Mouse (Mus musculus) layer of hippocampus, postnatal 36 days (tissue): ENCODE measurements around the gene Fpgt. TPM values are rescaled to one million over a fixed set of nuclear protein-coding genes. Genes with fewer than 3 reads are reported as not detected.

Experiments
- DNase-seq, 2 experiments: peaks; one replicate each; pipeline ENCODE4 v3.0.0; 2022
- total RNA-seq, 2 experiments: library from RNA; stranded (reverse); gene quantifications; 2 replicates each; pipeline ENCODE4 v1.2.3; 2021

Fpgt gene
- total RNA-seq = 10 to 100 TPM; 29.1 to 29.6 TPM

DNA sequence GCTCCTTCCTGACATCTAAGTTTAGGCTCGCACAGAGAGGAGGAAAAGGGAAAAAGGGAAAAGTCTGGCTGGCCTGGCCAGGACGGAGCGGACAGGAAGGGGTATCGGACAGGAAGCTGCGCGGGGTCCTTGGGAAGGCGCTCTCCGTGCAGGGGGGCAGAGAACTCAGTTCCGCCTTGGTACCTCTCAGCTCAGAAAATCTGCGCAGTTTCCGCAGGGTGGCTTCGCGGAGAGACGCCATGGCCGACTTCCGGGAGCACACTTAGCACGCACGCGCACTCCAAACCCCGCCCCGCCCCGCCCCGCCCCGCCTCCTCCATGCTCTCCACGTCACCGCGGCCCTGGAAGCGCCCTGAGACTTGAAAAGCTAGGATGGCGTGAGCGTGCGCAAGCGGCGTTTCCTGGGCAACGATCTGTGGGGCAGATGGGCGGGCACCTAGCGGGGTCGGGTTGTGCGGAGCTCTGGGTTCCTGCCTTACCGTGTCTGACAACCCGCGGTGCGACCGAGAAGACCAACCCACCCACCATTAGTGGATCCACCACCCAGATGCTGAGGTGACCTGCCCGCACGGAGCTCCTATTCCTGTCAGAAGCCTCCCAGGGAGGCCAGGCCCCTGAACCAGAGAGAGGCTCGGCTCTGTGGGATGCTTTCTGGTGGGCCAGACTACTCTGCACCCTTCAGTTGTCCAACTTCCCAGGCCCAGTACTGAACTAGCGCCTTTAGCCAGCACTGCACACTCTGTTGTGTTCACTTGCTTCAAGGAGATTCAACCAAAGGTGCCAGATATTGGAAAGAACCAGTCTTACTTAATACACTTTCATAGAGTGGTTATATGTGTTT is at the start of gene Fpgt, which contains the start of gene Lrriq3:
Gene Fpgt, minus strand, starts transcription at position 288 of the 841 bp plus-strand sequence.
Gene Lrriq3, plus strand, starts transcription at position 319 of the 841 bp plus-strand sequence.
- peak; percentile 88 to 89 for DNase-seq

DNA sequence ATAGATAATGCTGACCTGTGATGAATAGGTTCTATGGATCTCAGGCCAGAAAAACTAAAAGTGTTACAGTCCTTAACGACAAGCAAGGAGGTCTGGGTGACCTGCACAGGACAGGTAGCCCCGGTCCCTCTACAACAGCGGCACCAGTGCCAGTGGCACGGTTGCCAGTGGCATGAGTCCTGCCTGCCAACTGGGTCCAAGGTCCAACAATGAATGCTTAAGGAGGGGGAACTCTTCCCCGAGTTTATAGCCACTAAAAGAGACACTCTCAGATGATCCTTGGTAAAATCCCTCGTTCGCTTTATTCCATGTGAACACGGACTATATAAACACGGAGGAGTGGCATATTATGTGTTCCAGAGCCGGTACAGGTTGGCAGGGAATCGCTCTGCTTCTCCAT is 47.8 kb upstream of the Fpgt start:
- no peak for DNase-seq

DNA sequence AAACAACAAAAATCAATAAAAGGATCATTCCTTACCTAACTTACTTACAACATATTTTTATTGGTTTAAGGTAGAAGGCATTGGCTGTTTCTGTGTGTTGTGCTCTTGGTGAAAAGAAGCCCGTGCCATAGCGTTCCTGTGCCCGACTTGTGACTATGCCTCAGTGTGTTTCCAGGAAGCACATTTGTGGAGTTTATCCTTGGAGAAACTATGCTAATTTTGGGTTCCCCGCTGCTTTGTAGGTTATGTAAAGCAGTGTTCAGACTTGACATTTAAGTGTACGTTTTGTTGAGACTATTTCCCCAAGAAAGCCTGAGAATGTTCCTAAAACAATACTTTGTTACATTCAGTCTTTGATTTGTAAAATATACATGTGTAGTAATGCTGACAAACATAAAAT is 44.5 kb upstream of the Fpgt start:
- DNase-seq = no peak

DNA sequence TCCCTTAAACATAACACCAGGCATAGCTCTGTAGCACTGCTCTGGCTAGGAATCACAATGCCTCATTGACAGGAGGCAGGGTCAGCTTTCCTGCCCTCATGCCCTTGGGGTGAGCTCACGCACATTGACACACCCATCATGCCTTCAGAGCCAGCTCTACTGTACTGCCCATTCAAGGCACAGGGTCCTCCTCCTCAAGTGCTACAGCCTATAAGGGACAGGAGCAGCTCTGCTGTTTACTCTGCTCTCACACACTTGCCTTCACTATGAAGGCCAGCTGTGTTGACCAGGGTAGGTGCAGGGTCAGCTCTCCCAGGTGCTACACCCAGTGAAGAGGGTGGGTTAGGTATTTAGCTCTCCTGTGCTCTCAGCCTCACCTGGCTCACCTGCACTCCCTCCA is 12.8 kb upstream of the Fpgt start:
- DNase-seq = no peak

DNA sequence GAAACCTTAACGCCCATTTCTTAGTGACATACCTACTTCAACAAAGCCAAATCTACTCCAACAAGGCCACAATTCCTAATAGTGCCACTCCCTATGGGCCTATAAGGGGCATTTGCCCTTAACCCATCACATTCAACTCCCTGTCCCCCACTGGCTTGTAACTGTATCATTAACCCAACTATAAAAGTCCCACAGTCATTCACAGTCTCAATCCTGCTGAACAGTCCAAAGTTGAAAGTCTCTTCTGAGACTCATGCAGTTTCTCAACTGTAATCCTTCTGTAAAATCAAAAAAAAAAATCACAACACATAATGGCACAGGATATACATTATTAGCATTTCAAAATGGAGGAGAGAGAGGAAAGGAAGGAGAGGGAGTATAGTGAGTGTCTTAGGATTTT is 6.1 kb upstream of the Fpgt start:
- no peak for DNase-seq

DNA sequence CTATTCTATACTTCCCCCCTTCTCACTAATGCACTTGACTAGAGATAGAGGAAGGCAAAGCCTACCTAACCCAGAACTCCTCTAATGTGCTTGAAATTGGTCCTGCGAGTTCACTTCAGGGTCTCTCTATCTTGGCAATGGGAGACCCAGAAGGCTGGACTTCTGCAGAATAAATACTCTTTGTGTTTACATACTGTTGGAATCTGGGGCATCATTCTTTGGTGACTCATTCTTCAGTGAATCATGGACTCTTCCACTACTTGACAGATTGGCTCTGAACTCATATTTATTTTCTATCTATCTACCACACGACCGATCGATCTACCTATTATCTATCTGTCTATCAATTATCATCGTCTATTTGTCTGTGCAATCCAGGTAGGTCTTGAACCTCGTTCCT is 1.1 kb downstream of the Fpgt start:
- no peak for DNase-seq

DNA sequence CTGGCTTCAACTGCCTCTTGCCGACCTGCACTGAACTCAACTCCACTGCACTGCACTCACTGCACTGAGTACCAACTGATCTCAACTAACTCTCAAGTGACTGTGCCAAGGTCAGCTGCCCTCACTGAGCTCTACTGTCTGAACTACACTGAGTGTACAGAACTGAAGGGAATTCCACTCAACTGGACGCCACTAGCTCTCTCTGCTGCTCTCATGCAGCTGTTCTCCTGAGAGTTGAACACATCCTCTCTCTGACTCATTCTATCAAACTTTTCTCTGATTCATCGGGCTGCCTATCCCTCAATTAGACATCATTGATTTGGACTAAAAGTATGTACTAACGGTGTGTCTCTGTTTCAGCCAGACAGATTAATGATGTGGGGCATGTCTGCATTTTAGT is 15.3 kb downstream of the Fpgt start:
- DNase-seq = no peak

DNA sequence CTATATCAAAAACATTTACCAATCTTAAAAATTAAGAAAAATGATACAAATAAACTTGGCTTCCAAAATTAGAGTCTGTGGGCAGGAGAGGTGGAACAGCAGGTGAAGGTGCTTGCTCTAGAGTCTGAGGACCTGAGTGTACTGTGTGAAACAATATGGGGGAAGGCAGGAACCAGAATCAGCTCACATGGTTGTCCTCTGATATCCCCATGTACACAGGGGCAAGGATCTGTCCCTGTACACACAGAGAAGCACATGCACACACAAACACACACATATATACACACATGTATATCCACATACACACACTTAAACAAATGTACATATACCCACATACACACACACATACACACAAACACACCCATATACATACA is 33.8 kb downstream of the Fpgt start:
- no peak for DNase-seq

DNA sequence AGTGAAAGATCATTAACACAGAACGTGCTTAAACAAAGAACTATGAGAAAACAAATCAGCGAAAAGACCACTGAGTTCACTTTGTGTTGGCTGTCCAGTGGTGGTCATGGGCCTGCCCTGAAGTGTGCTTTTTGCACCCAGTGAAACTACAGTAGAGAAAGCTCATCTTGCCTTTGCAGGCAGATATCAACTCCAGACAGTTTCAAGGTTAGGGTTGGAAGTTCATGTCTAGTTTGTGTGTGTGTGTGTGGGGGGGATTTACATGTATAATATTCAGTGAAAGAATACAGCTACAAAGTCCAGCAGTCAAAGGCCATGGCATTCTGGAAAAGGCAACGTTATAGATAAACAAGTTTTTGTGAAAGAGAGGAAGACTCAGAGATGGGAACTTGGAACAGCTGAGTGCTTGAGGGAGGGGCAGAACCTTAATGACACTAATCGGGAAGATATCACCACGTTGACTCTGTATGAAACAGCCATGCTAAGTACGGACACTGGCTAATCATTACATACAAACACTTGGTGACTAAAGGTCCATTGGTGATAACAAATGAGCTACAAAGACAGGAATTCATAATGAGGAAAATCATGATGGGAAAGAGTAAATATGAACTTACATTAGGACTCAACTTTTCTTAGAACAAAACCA is 34.3 kb downstream of the Fpgt start:
- no peak for DNase-seq

DNA sequence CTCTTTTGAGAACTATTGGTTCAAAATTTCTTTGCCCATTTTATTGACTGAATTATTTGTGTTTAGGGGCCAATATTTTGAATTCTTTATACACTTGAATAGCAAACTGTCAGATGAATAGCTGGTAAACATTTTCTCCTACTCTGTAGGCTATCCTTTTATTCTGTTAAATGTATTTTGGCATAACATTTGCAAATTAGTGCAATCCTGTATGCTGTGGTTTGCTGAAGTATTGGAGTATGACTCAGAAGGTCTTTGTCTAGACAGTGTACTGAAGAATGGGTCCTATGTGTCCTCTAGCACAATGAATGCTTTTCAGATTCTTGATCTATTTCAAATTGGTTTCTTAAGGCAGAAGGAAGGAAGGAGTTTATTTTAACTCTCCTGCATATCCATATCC is 35.6 kb downstream of the Fpgt start:
- DNase-seq = no peak

DNA sequence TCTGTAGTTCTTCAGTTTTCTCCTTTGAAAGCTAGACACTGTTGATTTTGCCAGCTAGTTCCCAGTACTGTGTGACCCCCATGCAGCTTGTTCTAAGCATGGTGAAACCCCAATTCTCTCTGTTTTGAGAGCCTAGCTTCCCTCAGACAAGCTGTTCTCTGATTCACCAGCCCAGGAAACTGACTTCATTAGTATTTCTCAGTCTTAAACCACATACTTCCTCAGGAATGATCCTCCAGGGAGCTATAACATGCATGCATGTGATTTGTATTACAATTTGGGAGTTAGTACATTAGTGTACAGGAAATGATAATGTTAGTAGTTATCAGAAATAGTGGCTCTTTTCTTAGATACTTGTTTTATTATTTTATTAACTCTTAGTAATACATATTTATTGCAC is 36.6 kb downstream of the Fpgt start:
- no peak for DNase-seq

DNA sequence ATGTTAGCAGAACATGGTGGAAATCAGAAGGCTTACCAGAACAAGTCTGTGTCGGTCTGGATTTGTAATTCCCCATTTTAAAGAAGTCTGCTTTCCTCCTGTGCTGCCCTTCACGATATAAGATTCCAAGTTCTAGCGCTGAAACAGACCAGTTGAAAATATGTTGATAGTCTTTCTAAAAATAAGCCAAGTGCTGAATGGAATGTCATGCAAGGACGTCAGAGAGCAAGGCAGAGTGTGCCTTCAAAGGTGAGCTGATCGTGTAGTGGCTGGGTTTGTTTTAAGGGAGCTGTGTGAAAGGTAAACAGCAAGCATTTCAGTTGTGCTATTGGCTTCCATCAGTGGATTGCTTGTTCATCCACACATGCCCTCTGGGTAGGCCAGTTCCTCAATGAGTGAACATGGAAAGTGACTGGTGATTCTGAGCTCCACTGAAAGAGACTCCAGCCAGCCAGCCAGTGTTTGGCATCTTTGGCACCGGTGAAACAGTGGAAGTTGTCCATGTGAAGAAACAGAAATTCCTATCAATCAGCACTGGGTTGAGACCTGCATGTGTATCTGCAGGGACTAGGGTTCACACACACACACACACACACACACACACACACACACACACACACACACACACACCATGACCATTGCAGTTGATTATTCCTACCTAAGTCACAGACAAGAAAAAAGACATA is 37.8 kb downstream of the Fpgt start, which contains the start of gene Tnni3k:
Gene Tnni3k, minus strand, starts transcription at position 177 of the 686 bp plus-strand sequence.
- no peak for DNase-seq

DNA sequence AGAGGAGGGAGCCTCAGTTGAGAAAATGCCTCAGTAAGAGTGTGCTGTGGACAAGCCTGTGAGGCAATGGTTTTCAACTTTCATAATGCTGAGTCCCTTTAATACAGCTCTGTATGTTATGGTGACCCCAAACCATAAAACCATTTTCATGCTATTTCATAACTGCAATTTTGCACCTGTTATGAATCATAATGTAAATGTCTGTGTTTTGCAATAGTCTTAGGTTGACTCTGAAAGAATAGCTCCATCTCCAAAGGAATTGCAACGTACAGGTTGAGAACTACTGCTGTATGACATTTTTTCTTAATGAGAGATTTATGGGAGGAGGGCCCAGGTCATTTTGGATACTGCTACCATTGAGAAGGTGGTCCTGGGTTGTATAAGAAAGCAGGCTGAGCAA is 40.0 kb downstream of the Fpgt start:
- DNase-seq = no peak

DNA sequence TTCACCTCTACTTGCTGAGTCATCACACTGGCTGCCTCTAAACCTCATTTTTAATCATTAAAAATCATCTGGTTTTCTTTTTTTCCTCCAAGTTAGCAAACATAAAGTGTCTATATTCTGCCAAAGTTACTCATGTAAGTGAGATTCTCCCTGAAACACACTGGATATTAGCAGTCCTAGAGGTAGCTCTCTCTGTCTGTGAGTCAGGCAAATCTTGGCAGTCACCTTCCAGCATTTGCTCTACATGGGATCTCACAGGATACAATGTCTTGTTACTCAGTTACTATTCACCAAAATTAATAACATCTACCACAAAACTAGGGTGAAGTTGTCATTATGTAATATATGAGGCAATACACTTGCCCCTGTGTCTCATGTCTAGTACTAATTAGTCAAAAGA is 41.2 kb downstream of the Fpgt start:
- no peak for DNase-seq

DNA sequence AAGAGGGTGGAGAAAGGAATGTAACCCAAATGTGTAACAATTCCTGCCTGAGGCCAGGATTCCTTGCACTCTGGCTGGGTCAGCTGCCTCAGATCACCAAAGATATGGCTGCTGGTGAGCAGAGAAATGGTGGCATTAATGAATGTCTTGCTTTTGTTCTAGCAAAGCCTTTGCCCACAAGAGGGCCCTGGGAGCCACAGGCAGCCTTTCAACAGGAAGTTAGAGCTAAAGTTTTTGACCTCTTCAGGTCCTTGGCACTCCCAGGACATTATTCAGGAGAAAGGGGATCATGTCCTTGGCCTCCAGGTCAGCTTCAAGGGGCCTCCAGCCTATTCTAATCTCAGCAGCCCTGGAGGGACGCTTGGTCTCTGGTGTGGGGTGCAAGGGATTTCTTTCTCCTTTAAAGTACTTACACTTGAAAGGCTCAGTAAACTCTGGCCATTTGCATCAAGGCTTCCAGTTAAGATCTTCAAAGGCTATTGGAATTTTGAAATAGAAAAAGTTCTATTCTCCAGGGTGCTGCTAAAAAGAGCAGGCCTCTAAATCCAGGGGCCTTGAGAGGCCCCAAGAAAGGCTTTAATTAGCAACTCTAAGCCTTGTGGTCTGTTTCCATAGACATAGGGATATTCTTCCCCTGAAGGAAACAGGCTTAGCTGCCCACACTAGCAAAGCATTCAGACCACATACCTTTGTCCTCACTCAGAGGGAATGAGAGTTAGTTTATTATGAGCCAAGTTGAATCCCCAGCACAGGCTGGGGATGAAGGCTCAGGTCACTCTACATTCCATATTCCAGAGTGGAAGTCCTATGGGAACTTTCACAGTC is 54.0 kb downstream of the Fpgt start:
- no peak for DNase-seq

Other genes starting within 250 kb of the Fpgt start
- gene Tnni3k, start 38.0 kb downstream of the Fpgt start, total RNA-seq = under 1 TPM; 0.12 to 0.18 TPM
- gene Lrriq3, start within 50 bp of the Fpgt start, total RNA-seq = under 1 TPM; 0.40 to 0.57 TPM